Mouse (Mus musculus): ENCODE measurements at regions not wholly inside any gene's neighbourhood (a gene's known extent, or its start where the extent isn't known, plus 50 kb on each side); places are given as distances from the start of the nearest gene placed in this dataset.

DNA sequence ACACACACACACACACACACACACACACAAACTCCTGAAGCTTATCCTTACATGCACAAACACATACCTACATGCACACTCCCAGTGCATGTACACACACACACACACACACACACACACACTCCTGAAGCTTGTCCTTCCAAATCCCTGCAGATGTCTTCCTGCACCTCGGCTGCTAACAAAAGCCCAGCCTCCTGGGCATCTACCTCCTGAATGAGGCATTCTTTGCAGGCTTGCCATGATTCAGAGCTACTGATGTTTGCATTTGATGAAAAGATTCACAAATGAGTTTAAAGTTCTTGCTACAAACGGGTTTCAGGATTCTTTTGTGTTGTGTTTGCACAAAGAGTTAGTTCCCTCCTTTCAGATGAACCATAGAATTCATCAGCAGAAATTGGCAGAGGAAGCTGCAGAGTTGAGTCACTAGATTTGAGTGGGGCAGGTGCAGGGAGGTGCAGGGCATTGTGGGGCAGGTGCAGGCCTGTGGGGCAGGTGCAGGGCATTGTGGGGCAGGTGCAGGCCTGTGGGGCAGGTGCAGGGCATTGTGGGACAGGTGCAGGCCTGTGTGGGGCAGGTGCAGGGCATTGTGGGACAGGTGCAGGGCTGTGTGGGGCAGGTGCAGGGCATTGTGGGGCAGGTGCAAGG is 84.8 kb upstream of the Ajap1 start:
- 45% methylated on average over 2 of the region's 2 CpGs for WGBS
- Histone ChIP-seq H3K9me3 (no peaks in the 10 kb centered on the region), H3K27me3 (no peaks in the 10 kb centered on the region), H3K36me3 (no peaks in the 10 kb centered on the region), H3K4me3 (no peak overlapping the region), H3K4me1 (no peaks in the 10 kb centered on the region), H3K4me2 (replicated peaks) (no peak overlapping the region), H3K27ac (no peak overlapping the region), H3K9ac (no peak overlapping the region)
- ATAC-seq (ENCODE audit: low FRiP score, low read depth), result no peak

GRCm38 (mm10) chr4:153573180-153573769 is 90.7 kb upstream of the Ajap1 start:
- 50% methylated on average over 9 of the region's 9 CpGs for WGBS
- Histone ChIP-seq H3K27ac (no peak overlapping the region), H3K4me2 (replicated peaks) (no peak overlapping the region), H3K27me3 (peaks cover 4% of the 10 kb centered on the region; the same call in 1 of the 2 replicates), H3K9ac (no peak overlapping the region), H3K36me3 (no peaks in the 10 kb centered on the region), H3K4me3 (no peak overlapping the region), H3K9me3 (no peaks in the 10 kb centered on the region), H3K4me1 (no peaks in the 10 kb centered on the region)
- no peak for ATAC-seq (ENCODE audit: low FRiP score, low read depth)

GRCm38 (mm10) chr4:153593291-153593690 is 110.7 kb upstream of the Ajap1 start:
- 33% methylated on average over 11 of the region's 11 CpGs for WGBS
- ATAC-seq (ENCODE audit: low FRiP score, low read depth), result no peak

DNA sequence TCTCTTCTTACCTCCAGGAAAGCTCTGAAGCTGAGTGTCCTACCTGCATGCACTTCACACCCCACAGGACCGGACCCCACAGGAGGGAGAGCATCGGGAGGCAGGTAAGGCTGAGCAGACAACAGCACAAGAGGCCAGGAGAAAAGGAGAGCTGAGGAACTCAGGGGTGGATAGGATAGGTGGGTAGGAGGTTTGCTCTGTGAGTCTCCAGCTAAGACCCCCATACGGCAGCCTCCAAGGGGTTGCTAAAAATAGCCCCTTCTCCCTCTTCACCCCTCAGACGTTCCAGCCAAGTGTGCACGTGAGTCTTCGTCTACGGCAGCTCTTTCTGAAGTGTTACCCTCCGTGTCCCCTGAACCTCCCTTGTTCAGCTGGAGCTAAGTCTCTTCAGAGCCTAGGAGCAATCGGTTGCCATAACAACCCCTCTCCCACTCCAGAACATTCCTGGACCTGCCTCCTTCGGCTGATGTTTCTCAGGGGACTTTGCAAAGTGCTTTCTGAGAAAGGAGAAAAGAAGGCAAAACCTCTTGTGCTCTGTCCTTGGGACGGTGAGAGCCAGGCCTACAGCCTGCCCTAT is 117.3 kb upstream of the Ajap1 start:
- Histone ChIP-seq H3K27me3 (no peaks in the 10 kb centered on the region), H3K9me3 (peaks cover 5% of the 10 kb centered on the region; the same call in 1 of the 2 replicates), H3K4me2 (replicated peaks) (no peak overlapping the region), H3K9ac (no peak overlapping the region), H3K4me3 (no peak overlapping the region), H3K27ac (no peak overlapping the region), H3K4me1 (no peaks in the 10 kb centered on the region), H3K36me3 (no peaks in the 10 kb centered on the region)
- WGBS, result 52% methylated on average over 11 of the region's 11 CpGs
- no peak for ATAC-seq (ENCODE audit: low FRiP score, low read depth)

More at GRCm38 (mm10) chr4:153593291-153593690, 110.7 kb upstream of the Ajap1 start:
- Histone ChIP-seq H3K36me3 (no peaks in the 10 kb centered on the region), H3K4me1 (peaks cover 12% of the 10 kb centered on the region; the same call in 1 of the 2 replicates), H3K9ac (no peak overlapping the region), H3K27ac (no peak overlapping the region), H3K9me3 (peaks cover 5% of the 10 kb centered on the region; the same call in 1 of the 2 replicates), H3K27me3 (no peaks in the 10 kb centered on the region), H3K4me3 (no peak overlapping the region), H3K4me2 (replicated peaks) (no peak overlapping the region)

DNA sequence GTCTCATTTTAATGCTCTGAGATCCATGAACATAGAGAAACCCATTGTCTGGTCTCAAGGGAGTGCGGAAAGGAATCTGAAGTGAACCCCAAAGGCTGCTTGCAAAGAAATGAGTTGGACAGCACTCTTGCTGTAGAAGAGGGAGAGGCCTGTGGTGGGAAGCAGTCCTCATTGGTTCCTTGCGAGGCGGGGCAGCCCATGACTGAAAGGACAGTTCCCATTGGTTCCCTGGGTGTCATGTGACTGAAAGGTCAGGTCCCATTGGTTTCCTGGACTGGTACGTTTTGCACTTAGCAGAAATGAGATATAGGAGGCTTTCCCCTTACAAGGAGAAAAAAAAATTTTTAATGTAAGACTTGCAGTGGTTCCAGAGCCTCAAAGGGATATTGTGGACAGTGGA is 119.9 kb upstream of the Ajap1 start:
- Histone ChIP-seq H3K9me3 (no peaks in the 10 kb centered on the region), H3K27ac (no peak overlapping the region), H3K9ac (no peak overlapping the region), H3K4me1 (no peaks in the 10 kb centered on the region), H3K4me3 (no peak overlapping the region), H3K4me2 (replicated peaks) (no peak overlapping the region), H3K27me3 (no peaks in the 10 kb centered on the region), H3K36me3 (no peaks in the 10 kb centered on the region)
- WGBS, result 84% methylated on average over 4 of the region's 4 CpGs
- ATAC-seq (ENCODE audit: low FRiP score, low read depth), result no peak

DNA sequence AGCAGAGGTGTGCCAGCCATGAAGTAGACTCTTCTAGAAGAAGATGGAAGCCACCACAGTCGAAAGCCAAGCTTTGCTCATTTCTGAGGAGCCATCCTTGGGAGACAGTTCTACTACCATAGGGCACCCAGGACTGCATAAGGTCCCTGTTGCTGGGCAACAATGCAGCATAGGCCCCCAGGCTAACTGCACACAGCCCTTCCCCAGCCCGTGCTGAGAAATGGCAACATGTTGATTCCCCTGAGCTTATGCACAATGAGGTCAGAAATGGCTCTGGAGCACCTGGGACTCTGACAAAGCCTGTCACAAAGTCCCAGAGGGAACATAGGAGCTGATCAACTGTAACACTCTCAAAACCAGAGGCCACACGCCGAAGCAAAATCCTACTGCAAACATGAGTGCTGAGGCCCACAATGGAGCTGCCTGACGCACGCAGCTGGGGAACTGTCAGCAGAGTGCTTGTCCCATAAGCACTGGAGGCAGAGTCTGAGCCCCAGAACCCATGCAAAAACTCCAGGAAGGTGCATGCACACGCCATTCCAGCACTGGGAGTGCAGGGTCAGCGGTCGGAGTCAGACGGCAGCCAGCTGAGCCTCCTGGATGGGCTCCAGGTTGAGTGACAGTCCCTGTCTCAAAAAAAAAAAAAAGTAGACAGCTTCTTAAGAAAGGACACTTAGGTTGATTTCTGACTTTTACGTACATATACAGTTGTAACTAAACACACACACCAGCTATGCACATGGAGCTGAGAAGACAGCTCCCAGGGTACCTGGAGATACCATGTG is 120.6 kb upstream of the Ajap1 start:
- Histone ChIP-seq H3K27ac (no peak overlapping the region), H3K4me3 (no peak overlapping the region), H3K27me3 (no peaks in the 10 kb centered on the region), H3K4me1 (no peaks in the 10 kb centered on the region), H3K9me3 (no peaks in the 10 kb centered on the region), H3K9ac (no peak overlapping the region), H3K36me3 (no peaks in the 10 kb centered on the region), H3K4me2 (replicated peaks) (no peak overlapping the region)
- 80% methylated on average over 11 of the region's 11 CpGs for WGBS
- no peak for ATAC-seq (ENCODE audit: low FRiP score, low read depth)

DNA sequence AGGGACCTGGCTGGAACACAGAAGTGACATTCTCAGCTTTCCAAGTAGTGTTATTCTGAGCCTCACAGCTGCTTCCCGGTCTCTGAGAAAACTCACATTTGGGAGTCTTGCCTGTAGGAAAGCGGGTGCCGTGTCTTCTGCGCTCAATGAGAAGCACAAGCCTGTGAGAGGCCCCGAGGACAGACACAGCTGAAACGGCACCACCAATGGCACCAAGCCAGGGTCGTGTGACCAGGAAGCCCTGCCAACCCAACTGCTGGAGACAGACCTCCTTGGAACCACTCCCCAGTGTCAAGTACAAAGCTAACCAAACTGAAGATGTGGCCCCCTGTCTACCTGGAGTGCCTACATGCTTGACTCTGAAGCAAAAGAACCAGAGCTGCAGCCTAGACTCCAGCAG is 121.3 kb upstream of the Ajap1 start:
- Histone ChIP-seq H3K4me3 (no peak overlapping the region), H3K4me2 (replicated peaks) (no peak overlapping the region), H3K9ac (no peak overlapping the region), H3K36me3 (no peaks in the 10 kb centered on the region), H3K4me1 (no peaks in the 10 kb centered on the region), H3K9me3 (no peaks in the 10 kb centered on the region), H3K27ac (no peak overlapping the region), H3K27me3 (no peaks in the 10 kb centered on the region)
- ATAC-seq (ENCODE audit: low FRiP score, low read depth), result no peak
- 77% methylated on average over 7 of the region's 7 CpGs for WGBS

DNA sequence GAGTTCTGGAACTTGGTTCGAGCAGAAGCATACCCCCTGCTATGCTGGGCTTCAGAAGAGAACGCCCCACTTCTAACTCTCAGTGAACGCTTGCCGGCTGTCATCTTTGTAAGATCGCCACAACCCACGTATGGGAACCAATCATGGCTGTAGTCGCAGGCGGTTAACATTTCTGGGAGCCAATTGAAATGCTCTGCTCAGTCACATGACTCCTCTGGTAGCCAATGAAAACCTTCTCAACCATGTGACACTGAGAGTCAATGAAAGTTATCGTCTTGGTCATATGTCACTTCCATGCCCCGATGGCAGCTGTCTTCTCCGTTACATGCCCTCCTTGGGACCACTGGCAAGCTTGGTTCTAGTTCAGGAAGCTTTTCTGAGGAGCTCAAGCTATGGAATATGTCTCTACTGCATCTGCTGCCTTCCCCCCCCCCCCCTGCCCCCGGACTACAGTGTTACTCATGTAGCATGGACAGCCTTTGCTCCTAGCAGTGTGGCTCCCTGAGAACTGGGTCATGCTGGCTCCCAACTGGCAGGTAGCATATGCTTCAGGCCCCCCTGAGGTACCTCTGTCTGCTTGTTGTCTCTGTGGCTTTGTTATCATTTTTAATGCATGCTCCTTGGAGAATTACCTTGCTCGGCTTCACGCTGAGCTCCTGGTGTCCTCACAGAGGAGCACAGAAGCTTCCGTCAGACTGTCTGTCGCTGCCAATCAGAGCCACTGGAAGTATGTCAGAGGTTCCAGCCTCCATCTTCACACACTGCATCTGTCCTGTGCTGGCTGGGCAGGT is 122.3 kb upstream of the Ajap1 start:
- H3K4me1 ChIP-seq, result no peaks in the 10 kb centered on the region
- H3K9ac ChIP-seq, result no peak overlapping the region
- H3K27ac ChIP-seq, result no peak overlapping the region
- no peak overlapping the region for H3K4me3 ChIP-seq
- no peaks in the 10 kb centered on the region for H3K27me3 ChIP-seq
- no peaks in the 10 kb centered on the region for H3K36me3 ChIP-seq
- WGBS, result 91% methylated on average over 16 of the region's 16 CpGs
- no peak for ATAC-seq (ENCODE audit: low FRiP score, low read depth)
- no peak overlapping the region for H3K4me2 ChIP-seq (replicated peaks)
- H3K9me3 ChIP-seq, result no peaks in the 10 kb centered on the region

DNA sequence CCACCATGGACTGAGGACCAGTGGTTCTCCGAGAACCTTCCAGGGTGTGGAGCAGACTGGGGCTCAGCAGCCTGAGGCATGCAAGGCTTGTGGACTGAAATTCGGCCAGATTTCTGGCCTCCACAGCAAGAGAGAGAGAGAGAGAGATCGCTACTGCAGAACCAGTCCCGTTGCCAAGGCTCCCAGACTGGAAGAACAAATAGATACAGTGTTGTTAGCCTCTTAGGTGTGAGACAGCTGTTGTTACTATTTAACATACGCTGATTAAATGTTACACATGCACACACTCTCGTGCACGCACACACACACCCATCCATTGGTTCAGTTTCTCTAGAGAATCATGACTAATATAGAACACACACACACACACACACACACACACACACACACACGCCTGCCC is 133.4 kb upstream of the Ajap1 start:
- H3K4me2 ChIP-seq (replicated peaks), result no peak overlapping the region
- no peaks in the 10 kb centered on the region for H3K4me1 ChIP-seq
- WGBS, result 80% methylated on average over 8 of the region's 8 CpGs
- no peak overlapping the region for H3K9ac ChIP-seq
- no peak for ATAC-seq (ENCODE audit: low FRiP score, low read depth)
- no peaks in the 10 kb centered on the region for H3K27me3 ChIP-seq
- no peak overlapping the region for H3K4me3 ChIP-seq
- no peak overlapping the region for H3K27ac ChIP-seq
- no peaks in the 10 kb centered on the region for H3K36me3 ChIP-seq
- 0 out of 2 replicates have a peak, but pooled peaks cover 3% of the 10 kb centered on the region for H3K9me3 ChIP-seq

- WGBS, result 68% methylated on average over 6 of the region's 6 CpGs
- no peak overlapping the region for H3K9ac ChIP-seq
- H3K4me3 ChIP-seq, result no peak overlapping the region
These were observed 134.3 kb upstream of the Ajap1 start for GRCm38 (mm10) chr4:153616938-153617337.

GRCm38 (mm10) chr4:153620871-153621270 is 138.3 kb upstream of the Ajap1 start:
- no peaks in the 10 kb centered on the region for H3K36me3 ChIP-seq
- WGBS, result 81% methylated on average over 5 of the region's 5 CpGs
- H3K9ac ChIP-seq, result no peak overlapping the region

More at GRCm38 (mm10) chr4:153616938-153617337, 134.3 kb upstream of the Ajap1 start:
- Histone ChIP-seq H3K4me1 (no peaks in the 10 kb centered on the region), H3K27me3 (no peaks in the 10 kb centered on the region), H3K27ac (no peak overlapping the region), H3K9me3 (no peaks in the 10 kb centered on the region), H3K36me3 (no peaks in the 10 kb centered on the region), H3K4me2 (replicated peaks) (no peak overlapping the region)
- no peak for ATAC-seq (ENCODE audit: low FRiP score, low read depth)

More at GRCm38 (mm10) chr4:153620871-153621270, 138.3 kb upstream of the Ajap1 start:
- no peaks in the 10 kb centered on the region for H3K4me1 ChIP-seq
- H3K9me3 ChIP-seq, result no peaks in the 10 kb centered on the region
- no peak for ATAC-seq (ENCODE audit: low FRiP score, low read depth)
- H3K27ac ChIP-seq, result no peak overlapping the region
- no peaks in the 10 kb centered on the region for H3K27me3 ChIP-seq
- H3K4me2 ChIP-seq (replicated peaks), result no peak overlapping the region
- no peak overlapping the region for H3K4me3 ChIP-seq
